Mouse (Mus musculus): ENCODE results near the gene Tmcc2.

Gene Tmcc2

DNA sequence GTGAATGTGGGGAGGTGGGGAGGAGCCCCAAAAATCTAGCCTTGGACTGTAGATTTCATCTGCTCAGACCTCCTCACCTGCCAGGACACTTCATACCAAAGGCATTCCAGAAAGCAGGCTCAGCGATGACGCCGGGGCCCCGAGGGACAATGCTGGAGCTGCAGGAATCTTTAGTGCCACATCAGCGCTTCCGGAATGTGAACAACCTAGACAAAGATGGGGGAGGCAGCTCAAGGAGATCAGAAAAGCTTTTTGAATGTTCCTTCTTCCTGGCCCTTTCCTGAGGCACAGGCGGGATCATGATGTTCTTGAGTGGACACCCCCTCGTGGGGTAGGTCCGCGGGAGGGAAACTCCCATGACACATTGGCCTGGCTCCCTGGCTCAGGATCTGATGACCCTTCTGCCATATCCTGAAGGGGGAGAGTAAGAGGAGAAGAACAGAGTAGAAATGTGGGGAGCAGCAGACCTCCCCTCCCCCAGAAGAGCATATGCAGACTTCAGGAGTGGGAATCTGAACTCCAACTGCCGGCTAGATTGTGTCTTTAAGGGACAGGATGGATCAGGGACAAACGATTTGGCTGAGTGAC, 55.6 kb downstream of the Tmcc2 start:
- no peak for DNase-seq

GRCm38 (mm10) chr1:132334178-132334801, 56.8 kb downstream of the Tmcc2 start:
- DNase-seq: no peak

- DNase-seq: no peak
Observed at GRCm38 (mm10) chr1:132333675-132334141, 57.4 kb downstream of the Tmcc2 start.

DNA sequence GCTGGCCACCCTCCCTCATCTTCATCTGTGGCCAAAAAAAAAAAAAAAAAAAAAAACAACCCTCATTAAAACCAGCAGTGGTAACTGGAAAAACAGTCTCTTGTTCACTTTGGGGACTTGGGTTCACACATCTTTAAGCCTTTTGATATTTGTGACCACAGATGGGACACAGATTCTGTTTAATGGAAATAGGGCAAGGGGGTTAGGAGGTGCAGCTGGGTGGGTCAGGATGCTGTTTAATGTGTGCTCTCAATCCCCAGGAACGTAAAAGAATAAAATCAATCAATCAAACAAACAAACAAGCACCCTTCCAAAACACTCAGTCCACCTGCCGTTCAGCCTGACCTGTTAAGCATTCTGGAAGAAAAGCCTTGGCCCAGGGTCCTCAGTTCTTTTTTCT, 57.9 kb downstream of the Tmcc2 start:
- DNase-seq: no peak

GRCm38 (mm10) chr1:132331283-132331682, 59.8 kb downstream of the Tmcc2 start:
- DNase-seq: no peak

DNA sequence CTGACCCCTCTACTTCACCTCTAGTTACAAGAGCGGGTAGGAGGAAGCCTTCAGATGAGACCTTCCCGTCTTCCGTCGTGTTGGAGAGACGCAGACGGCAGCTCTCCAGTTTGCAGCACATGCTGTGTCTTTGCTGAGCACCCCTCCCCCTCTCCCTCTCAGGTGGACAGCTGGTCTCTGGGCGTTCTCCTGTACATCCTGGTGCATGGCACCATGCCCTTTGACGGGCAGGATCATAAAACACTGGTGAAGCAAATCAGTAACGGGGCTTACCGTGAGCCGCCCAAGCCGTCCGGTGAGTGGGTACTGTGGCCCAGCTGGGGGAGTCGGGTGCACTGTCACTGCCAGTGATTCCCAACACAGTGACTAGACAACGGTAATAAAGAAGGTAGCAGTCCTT, 60.7 kb downstream of the Tmcc2 start:
- DNase-seq: peak; percentile 44

GRCm38 (mm10) chr1:132329656-132330055, 61.4 kb downstream of the Tmcc2 start:
- no peak for DNase-seq

- no peak for DNase-seq
Observed at GRCm38 (mm10) chr1:132328565-132328964, 62.5 kb downstream of the Tmcc2 start.

DNA sequence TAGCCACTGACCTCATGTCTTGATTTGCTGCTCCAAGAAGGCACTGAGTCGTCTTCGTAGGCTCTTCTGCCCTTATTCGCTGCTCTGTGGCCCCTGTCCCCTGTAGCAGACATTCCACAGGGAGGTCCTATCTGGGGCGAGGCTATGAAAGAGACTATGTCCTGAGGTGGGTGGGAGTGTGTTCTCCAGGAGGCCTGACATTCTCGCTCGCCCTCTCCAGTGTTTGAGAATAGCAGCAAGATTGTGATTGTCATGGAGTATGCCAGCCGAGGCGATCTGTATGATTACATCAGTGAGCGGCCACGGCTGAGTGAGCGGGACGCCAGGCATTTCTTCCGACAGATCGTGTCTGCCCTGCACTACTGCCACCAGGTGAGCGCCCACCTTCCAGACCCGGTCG, 63.6 kb downstream of the Tmcc2 start:
- no peak for DNase-seq

DNA sequence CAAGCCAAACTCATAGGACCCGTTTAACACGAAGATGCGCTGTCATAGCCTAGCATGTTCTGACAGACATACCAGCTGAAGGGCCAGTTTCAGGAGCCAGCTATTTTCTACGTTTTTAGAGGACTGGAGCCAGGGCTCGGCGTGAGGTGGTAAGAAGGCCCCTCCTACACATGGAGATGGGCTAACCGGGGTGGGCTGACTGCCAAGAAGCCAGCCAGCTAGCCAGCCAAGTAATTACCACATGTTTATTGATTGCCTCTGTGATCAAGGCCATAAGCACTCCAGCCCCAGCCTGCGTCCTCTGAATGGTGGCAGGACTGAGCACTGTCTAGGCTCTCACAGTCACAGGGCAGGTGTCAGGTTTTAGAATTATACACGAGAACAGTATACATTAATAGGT, 64.3 kb downstream of the Tmcc2 start:
- DNase-seq: no peak

- DNase-seq: no peak
Observed at GRCm38 (mm10) chr1:132322711-132323542, 68.2 kb downstream of the Tmcc2 start.

- DNase-seq: no peak
Observed at GRCm38 (mm10) chr1:132321821-132322580, 69.1 kb downstream of the Tmcc2 start.

- DNase-seq: peak; percentile 72
Observed at GRCm38 (mm10) chr1:132319242-132319641, 71.8 kb downstream of the Tmcc2 start.

- no peak for DNase-seq
Observed at GRCm38 (mm10) chr1:132317894-132318863, 72.9 kb downstream of the Tmcc2 start.

DNA sequence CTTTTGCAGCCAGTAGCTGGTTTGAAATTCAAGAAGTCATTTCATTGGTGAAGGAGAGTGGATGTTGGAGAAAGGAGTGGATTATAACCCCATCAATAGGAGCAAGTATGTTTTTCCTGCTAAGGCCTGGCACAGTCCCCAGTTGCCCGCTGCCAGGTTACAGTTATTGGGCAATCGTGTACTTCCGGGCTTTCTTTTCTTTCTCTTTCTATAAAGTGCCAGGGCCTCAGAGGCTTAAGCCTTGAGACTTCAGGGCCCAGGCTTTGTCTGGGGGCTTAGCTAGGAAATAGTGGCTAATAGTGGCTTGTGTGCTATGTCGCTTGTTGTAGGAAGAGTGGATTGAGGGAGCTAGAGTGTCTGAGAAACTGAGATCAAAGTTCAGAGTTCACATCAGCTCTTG, 73.7 kb downstream of the Tmcc2 start:
- no peak for DNase-seq

DNA sequence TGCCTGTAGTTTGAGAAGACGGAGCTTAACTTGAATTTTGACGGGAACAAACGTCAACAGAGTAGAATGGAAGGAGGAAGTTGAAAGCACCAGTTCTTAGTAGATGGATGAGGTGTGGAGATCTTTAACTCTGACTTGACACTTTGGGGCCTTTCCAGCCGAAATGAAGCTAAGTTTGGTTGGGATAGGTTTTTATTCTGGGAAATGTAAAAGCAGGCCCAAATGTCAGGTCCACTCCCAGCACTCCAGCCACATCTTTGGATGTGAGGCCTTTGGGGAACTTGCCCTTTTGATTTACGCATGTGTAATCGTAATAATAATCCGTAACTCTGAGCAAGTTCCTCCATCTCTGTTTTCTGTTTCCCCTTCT, 74.5 kb downstream of the Tmcc2 start:
- DNase-seq: no peak

DNA sequence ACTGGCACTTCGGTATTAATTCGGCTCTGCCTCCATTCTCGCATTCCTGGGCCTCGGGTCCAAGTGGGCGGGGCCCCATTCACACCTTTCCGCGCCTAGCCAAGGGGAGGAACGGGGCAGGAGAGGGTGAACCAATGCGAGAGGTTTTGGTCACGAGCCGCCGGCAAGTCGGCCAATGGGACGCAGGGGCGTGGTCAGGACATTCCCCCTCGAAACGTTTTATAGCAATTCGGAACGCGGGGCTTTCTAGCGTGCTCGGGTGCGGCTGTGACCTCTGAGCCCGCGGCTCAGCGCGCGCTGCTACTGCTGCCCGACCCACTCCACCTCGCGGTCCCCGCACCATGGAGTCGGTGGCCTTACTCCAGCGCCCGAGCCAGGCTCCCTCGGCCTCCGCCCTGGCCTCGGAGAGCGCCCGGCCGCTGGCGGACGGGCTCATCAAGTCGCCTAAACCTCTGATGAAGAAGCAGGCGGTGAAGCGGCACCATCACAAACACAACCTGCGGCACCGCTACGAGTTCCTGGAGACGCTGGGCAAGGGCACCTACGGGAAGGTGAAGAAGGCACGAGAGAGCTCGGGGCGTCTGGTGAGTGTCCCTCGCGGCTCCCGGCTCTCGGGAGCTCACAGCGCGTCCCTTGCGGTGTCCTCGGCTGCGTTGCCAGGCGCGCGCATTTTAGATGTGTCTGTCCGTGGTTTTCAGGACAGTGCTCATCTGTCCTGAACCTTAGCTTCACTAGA, 75.0 kb downstream of the Tmcc2 start, which contains the start of gene Nuak2:
TSS of gene Nuak2 (plus strand) at position 238 of the 736 bp plus-strand sequence.
- DNase-seq: peak; percentile 79

DNA sequence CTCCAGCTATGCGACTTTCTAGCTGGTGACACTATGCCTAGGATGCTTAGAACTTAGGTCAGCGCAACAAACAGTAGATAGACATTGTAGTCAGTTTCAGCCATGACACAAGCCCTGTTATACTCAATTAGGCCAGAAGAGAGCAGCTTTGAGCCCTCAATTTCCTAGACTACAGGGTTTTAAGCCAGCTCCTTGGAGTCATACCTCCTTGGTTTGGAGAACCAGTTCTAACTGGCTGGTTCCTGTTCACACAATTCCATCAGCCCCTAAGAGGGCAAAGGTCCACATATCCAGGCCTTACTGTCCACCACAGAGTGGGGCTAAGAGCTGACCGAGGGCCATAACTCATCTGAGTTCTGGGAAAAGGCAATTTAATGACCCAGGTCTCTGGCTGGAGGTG, 78.4 kb downstream of the Tmcc2 start:
- DNase-seq: peak; percentile 44

DNA sequence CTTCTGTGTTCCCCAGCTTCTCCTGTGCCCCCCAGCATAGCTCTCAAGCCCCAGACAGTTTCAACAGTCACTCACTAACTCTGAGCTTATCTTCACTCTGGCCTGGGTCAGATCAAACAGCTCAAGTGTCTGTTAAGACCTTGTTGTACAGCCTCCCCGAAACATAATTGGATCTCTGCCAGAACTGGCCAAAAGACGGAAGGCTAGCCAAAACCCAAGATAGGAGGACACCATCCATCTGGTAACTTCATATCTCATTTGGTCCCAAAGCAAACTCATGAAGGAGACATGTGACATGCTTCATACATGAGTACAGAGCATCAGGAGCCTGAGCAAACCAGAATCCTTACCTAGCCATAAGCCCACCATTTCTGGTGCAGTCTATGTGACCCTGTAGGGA, 79.0 kb downstream of the Tmcc2 start:
- DNase-seq: no peak

DNA sequence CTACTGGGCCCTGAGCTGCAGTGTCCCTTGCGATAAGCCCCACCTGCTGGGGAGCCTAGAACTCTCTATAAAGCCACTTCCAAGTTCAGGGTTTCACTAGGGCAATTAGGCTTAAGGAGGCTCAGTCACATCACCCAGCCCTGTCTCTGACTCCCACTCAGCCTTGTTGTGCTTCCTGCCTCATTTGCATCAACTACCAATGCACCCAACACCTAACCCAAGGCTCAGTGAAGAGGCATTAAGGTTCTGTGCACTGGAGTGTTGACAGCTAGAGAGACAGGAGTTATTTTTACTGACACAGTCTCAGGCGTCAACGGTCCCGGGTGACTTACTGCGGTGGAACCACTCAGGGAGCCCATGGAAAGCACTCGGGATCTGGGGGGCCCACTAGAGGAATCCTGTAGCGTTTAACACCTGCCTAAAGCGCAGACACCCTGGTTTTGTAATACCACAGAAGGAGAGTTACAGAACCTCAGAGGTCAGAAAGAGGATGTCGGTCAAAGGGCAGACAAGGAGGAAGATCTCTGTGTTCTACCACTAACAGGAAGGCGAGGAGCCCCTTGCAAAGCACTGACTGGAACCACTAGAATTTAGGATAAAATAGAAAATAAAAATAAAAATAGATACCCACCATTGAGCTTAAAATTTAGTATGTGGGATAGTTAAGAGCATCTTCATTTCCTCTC, 79.8 kb downstream of the Tmcc2 start:
- no peak for DNase-seq

DNA sequence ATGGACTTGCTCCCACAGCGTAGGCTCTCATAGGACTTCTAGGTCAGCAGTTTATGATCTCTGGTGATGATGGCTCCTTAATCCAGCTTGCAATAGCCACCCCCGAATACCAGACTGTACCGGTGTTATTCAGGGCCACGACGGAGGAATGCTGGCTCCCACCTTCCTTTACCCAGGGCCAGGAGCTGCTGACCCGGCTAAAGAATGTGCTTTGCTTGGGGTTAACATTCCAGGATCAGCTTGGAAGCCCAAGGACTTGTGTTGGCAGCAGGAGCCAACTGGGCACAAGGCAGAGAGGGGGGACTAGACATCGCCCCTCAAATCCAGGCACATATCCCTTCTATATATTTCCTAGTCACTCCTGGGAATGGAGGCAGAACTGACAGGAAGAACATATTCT, 80.3 kb downstream of the Tmcc2 start:
- no peak for DNase-seq

Data from cerebellum, adult 11 months (tissue).